Mouse (Mus musculus): Measurements from ENCODE around the gene Galm.

DNA sequence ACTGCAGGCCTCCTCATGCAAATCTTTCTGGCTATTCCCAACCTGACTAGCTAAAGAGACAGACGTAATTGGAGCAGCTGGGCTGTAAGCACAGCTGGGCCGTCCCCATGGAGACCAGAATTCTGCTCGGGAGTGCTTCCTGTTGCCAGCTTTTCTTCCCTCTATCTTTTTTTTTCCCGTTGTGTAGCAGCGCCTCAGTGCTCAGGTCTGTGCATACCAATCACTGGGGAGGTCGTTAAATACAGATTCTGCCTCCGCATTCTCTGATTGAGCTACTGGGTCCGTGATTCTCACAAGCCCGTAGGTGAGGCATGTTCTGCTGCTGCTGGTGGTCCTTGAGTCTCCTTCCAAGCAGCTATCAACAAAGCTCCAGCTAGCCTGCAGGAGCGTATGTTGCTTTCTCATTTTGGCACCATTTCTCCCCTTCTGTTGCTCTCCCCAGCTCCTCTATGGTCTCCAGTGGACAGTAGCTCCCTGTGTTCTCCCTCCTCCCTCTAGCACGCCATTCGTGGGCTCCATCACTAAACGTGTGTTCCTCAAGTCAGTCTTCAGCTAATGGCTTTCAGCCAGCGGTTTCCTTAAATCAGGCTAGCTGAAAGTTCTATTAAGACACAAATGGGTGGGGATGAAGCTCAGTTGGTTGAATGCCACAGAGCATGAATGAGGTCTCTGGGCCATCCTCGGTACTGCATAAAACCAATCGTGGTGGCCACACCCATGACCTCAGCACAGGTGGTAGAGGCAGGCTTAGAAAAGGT is 41.3 kb downstream of the Galm start:
- TF ChIP-seq CTCF (IDR thresholded peaks at IDR 0.05; ENCODE audit: insufficient read depth, low read length) (no peak), POLR2A (IDR thresholded peaks at IDR 0.05; ENCODE audit: borderline replicate concordance, extremely low read depth, low read depth, low read length) (no peak)

Measured in lung, adult 2 months (tissue).